Mouse (Mus musculus) ES-E14 (cell line): ENCODE data around the gene Sh2b1.

Source experiments
- CHD2 ChIP-seq: IDR thresholded peaks from 2 replicates; pipeline ENCODE4 v1.6.1; 2014; ENCODE audit warnings: mild to moderate bottlenecking, low read depth, low read length, inconsistent platforms
- HCFC1 ChIP-seq: IDR thresholded peaks from 2 replicates; pipeline ENCODE4 v1.6.1; 2012; ENCODE audit warnings: low read length, inconsistent platforms, borderline replicate concordance; ENCODE audit not compliant: insufficient read depth
- MAFK ChIP-seq: IDR thresholded peaks from 2 replicates; pipeline ENCODE4 v1.6.1; 2014; ENCODE audit warnings: mild to moderate bottlenecking, low read depth, low read length, inconsistent platforms; ENCODE audit not compliant: insufficient read depth
- ZC3H11A ChIP-seq: IDR thresholded peaks from 2 replicates; pipeline ENCODE4 v1.6.1; 2012; ENCODE audit warnings: low read depth, mild to moderate bottlenecking, inconsistent platforms, low read length, borderline replicate concordance

GRCm38 (mm10) chr7:126429503-126429898, 45.7 kb downstream of the Sh2b1 start:
- TF ChIP-seq ZC3H11A (no peak), CHD2 (no peak), MAFK (no peak), HCFC1 (no peak)
